Mouse (Mus musculus) cortical plate, adult 2 months (tissue): ENCODE data around the gene Mef2b. TPM values are rescaled to one million over a fixed set of nuclear protein-coding genes. Genes with fewer than 3 reads are reported as not detected.

Experiments
- H3K27ac ChIP-seq: fragments of 200-500 bp; 2 replicates; pipeline ENCODE4 v1.5.1; 2012; ENCODE audit warnings: low read length, control low read depth, inconsistent platforms; ENCODE audit not compliant: insufficient read depth
- H3K4me1 ChIP-seq: fragments of 200-500 bp; 2 replicates; pipeline ENCODE4 v1.6.1; 2011; ENCODE audit warnings: low read length; ENCODE audit not compliant: control insufficient read depth, insufficient read depth
- H3K4me3 ChIP-seq: fragments of 200-500 bp; 2 replicates; pipeline ENCODE4 v1.5.1; 2011; ENCODE audit warnings: mild to moderate bottlenecking, low read length, control low read depth; ENCODE audit not compliant: insufficient read depth
- CTCF ChIP-seq: fragments of 200-500 bp; IDR thresholded peaks from 2 replicates; pipeline ENCODE4 v1.5.1; 2011; ENCODE audit warnings: mild to moderate bottlenecking, control low read depth, low read length; ENCODE audit not compliant: insufficient read depth; ENCODE audit errors: extremely low read depth
- POLR2A ChIP-seq: fragments of 200-500 bp; IDR thresholded peaks from 2 replicates; pipeline ENCODE4 v1.6.1; 2011; ENCODE audit warnings: mild to moderate bottlenecking, low read length, control low read depth; ENCODE audit not compliant: insufficient read depth; ENCODE audit errors: extremely low read depth
- polyA plus RNA-seq: library from polyadenylated mRNA; depleted of rRNA; stranded (reverse); fragments of >200 nt; gene quantifications from 2 replicates; pipeline ENCODE4 v1.2.3, GENCODE M21; 2012

Gene Mef2b
- polyA plus RNA-seq, 1 experiment = 0.17 TPM

- no peak overlapping the region for H3K4me3 ChIP-seq
- TF ChIP-seq CTCF = no peak
- no peak for TF ChIP-seq POLR2A
- no peaks in the 10 kb centered on the region; the same call in 1 of the 2 replicates for H3K4me1 ChIP-seq
- no peak overlapping the region for H3K27ac ChIP-seq
Observed at GRCm38 (mm10) chr8:70194191-70194590, 54.7 kb downstream of the Mef2b start.

DNA sequence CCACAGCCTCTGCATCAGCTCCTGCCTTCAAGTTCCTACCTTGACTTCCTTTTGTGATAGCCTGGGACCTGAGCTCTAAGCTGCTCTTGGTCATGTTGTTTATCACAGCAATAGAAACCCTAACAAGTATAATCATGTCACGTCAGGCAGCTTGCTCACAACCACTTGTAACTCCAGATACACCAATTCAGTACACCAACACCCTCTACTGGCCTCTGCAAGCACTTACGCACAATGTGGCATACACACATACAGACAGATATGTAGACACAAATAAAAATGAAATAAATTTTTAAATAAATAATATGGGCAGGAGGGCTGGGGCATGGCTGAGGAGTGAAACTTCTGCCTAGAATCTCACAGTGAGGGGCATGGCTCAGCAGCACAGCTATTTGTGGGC lies 56.3 kb downstream of the Mef2b start:
- no peak overlapping the region for H3K4me3 ChIP-seq
- peaks cover 9% of the 10 kb centered on the region for H3K4me1 ChIP-seq
- TF ChIP-seq CTCF (no peak), POLR2A (no peak)
- H3K27ac ChIP-seq = no peak overlapping the region

- peaks cover 13% of the 10 kb centered on the region for H3K4me1 ChIP-seq
- H3K4me3 ChIP-seq = no peak overlapping the region
- TF ChIP-seq POLR2A (no peak), CTCF (no peak)
- H3K27ac ChIP-seq = no peak overlapping the region
Observed at GRCm38 (mm10) chr8:70197603-70198002, 58.1 kb downstream of the Mef2b start.

- peaks cover 15% of the 10 kb centered on the region for H3K4me1 ChIP-seq
Observed at GRCm38 (mm10) chr8:70200098-70200681, 60.7 kb downstream of the Mef2b start.

GRCm38 (mm10) chr8:70201417-70201816 lies 61.9 kb downstream of the Mef2b start:
- TF ChIP-seq CTCF (no peak), POLR2A (no peak)
- Histone ChIP-seq H3K4me3 (no peak overlapping the region), H3K4me1 (peaks cover 15% of the 10 kb centered on the region), H3K27ac (no peak overlapping the region)

More at GRCm38 (mm10) chr8:70200098-70200681, 60.7 kb downstream of the Mef2b start:
- no peak overlapping the region for H3K27ac ChIP-seq
- H3K4me3 ChIP-seq = no peak overlapping the region
- peak; percentile 71 for TF ChIP-seq CTCF
- no peak for TF ChIP-seq POLR2A

DNA sequence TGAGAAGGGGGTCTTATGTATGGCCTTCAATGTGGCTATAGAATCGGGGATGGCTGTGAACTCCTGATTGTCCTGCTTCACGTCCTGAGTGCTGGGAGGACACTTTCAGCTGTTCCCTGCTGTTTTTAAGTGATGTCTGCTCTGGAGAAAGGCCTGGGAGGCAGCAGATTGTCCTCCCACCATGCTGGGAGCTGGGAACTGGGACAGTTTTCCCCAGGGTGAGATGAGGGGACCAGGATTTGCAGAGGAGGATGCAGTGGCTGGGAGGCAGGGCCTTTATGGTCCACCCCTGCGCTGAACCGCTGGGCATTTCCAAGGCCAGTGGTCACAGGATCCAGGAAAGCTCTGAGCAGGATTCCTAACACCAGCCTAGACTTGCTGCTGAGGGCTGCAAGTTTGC lies 63.6 kb downstream of the Mef2b start:
- no peak for TF ChIP-seq CTCF
- no peak for TF ChIP-seq POLR2A
- no peak overlapping the region for H3K4me3 ChIP-seq
- H3K27ac ChIP-seq = no peak overlapping the region
- H3K4me1 ChIP-seq = peaks cover 15% of the 10 kb centered on the region

GRCm38 (mm10) chr8:70204757-70205156 lies 65.2 kb downstream of the Mef2b start:
- no peak overlapping the region for H3K4me3 ChIP-seq
- peaks cover 13% of the 10 kb centered on the region for H3K4me1 ChIP-seq
- TF ChIP-seq POLR2A = no peak
- TF ChIP-seq CTCF = no peak
- H3K27ac ChIP-seq = no peak overlapping the region

DNA sequence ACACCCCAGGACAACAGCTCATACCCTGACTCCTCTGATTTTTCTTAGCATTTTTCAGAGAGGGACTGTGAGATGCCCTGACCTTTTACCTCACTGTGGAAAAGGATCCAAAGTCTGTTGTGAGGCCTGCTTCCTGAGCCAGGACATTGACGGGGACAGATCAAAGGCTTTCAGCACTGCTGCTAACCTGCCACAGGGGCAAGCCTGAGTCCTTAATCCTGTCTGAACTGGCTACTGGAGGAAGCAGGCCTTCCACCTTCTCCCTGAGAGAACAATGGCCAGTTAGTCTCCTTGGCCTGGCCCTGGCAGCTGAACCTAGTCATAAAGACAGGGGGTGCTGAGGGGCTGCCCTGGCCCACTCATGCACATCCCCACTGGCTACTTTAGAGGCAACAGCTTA lies 68.6 kb downstream of the Mef2b start:
- TF ChIP-seq CTCF (no peak), POLR2A (no peak)
- Histone ChIP-seq H3K4me3 (no peak overlapping the region), H3K4me1 (peaks cover 4% of the 10 kb centered on the region; the same call in 1 of the 2 replicates), H3K27ac (no peak overlapping the region)

- Histone ChIP-seq H3K27ac (no peak overlapping the region), H3K4me1 (peaks cover 4% of the 10 kb centered on the region; the same call in 1 of the 2 replicates), H3K4me3 (peak overlapping the region; percentile 17)
- no peak for TF ChIP-seq CTCF
- TF ChIP-seq POLR2A = no peak
Observed at GRCm38 (mm10) chr8:70210538-70210937, 71.0 kb downstream of the Mef2b start.

GRCm38 (mm10) chr8:70211275-70211674 lies 71.8 kb downstream of the Mef2b start:
- H3K4me1 ChIP-seq = peaks cover 4% of the 10 kb centered on the region; the same call in 1 of the 2 replicates
- no peak for TF ChIP-seq CTCF
- no peak for TF ChIP-seq POLR2A
- no peak overlapping the region for H3K27ac ChIP-seq
- peak overlapping the region; percentile 95 for H3K4me3 ChIP-seq

- H3K4me1 ChIP-seq = peaks cover 4% of the 10 kb centered on the region; the same call in 1 of the 2 replicates
- H3K27ac ChIP-seq = peak overlapping the region; percentile 14; the same call in 1 of the 2 replicates
- peak overlapping the region; percentile 95 for H3K4me3 ChIP-seq
- no peak for TF ChIP-seq POLR2A
- TF ChIP-seq CTCF = no peak
Observed at GRCm38 (mm10) chr8:70211726-70212111, 72.2 kb downstream of the Mef2b start.
